Mouse (Mus musculus): ENCODE measurements at regions not wholly inside any gene's neighbourhood (a gene's known extent, or its start where the extent isn't known, plus 50 kb on each side); places are given as distances from the start of the nearest gene placed in this dataset.

- H3K9ac ChIP-seq (ENCODE audit: insufficient read depth, low read depth): no peak overlapping the region
- no peak overlapping the region for H3K4me3 ChIP-seq (replicated peaks in 1 of 3; ENCODE audit: low read depth in 2 of 3, low read length in 2 of 3, poor library complexity in 1 of 3)
- H3K79me2 ChIP-seq (replicated peaks; ENCODE audit: control insufficient read depth, extremely low read depth, insufficient read depth, poor library complexity, severe bottlenecking): no peaks in the 10 kb centered on the region
- TF ChIP-seq MAZ (IDR thresholded peaks at IDR 0.05; ENCODE audit: low read depth, low read length): no peak
- no peak for TF ChIP-seq GABPA (IDR thresholded peaks at IDR 0.05; ENCODE audit: insufficient replicate concordance, low read depth, low read length)
- no peak for TF ChIP-seq USF2 (conservative IDR thresholded peaks at IDR 0.05; ENCODE audit: low read depth, low read length)
- TF ChIP-seq ETS1 (conservative IDR thresholded peaks at IDR 0.05; ENCODE audit: low read depth, low read length): no peak
- TF ChIP-seq POLR2A (IDR thresholded peaks at IDR 0.05; ENCODE audit: low read depth, low read length): no peak
- TF ChIP-seq CHD2 (IDR thresholded peaks at IDR 0.05; ENCODE audit: low read length): no peak
- no peak for TF ChIP-seq EP300 (IDR thresholded peaks at IDR 0.05; ENCODE audit: low read length)
- TF ChIP-seq RAD21 (IDR thresholded peaks at IDR 0.05; ENCODE audit: low read depth, low read length): no peak
- TF ChIP-seq JUND (conservative IDR thresholded peaks at IDR 0.05; ENCODE audit: low read depth, low read length): no peak
- TF ChIP-seq UBTF (IDR thresholded peaks at IDR 0.05; ENCODE audit: low read depth, low read length): no peak
- TF ChIP-seq MAX (IDR thresholded peaks at IDR 0.05; ENCODE audit: low read length): no peak
- no peak for TF ChIP-seq CHD1 (IDR thresholded peaks at IDR 0.05; ENCODE audit: low read depth, low read length)
- no peak for TF ChIP-seq MEF2A (IDR thresholded peaks at IDR 0.05; ENCODE audit: borderline replicate concordance, low read depth, low read length)
- no peak for TF ChIP-seq SIN3A (IDR thresholded peaks at IDR 0.05; ENCODE audit: low read length)
- TF ChIP-seq CTCF (conservative IDR thresholded peaks at IDR 0.05 in 1 of 2, IDR thresholded peaks at IDR 0.05 in 1 of 2; ENCODE audit: low read depth in 2 of 2, low read length in 2 of 2): no peak
- no peak for TF ChIP-seq E2F4 (IDR thresholded peaks at IDR 0.05; ENCODE audit: insufficient replicate concordance, low read depth, low read length)
- no peak for TF ChIP-seq PAX5 (IDR thresholded peaks at IDR 0.05; ENCODE audit: low read length)
- no peak overlapping the region for H3K4me2 ChIP-seq (ENCODE audit: insufficient read depth, low read depth, poor library complexity, severe bottlenecking)
- no peaks in the 10 kb centered on the region for H3K9me3 ChIP-seq (replicated peaks; ENCODE audit: low read length)
- DNase-seq (ENCODE audit: extremely low read depth): no peak
- H3K4me1 ChIP-seq (ENCODE audit: control insufficient read depth in 1 of 2, insufficient read depth in 2 of 2): no peaks in the 10 kb centered on the region; a peak in 1 of 4 replicates
- H3K27ac ChIP-seq (ENCODE audit: insufficient read depth, low read depth): no peak overlapping the region
- peaks cover 42% of the 10 kb centered on the region for H3K27me3 ChIP-seq (replicated peaks)
- H3K36me3 ChIP-seq (replicated peaks in 1 of 2; ENCODE audit: control insufficient read depth in 1 of 2, insufficient read depth in 1 of 2, low read length in 1 of 2): no peaks in the 10 kb centered on the region
- dilution Hi-C loops (cut with MboI; ENCODE audit: extremely low pct_ligation_motif_present, extremely low pct_unique_long_range_greater_than_20kb, low sequenced_read_pairs) (no loop called here), in situ Hi-C loops (cut with MboI; ENCODE audit: low pct_ligation_motif_present, low pct_unique_long_range_greater_than_20kb, low sequenced_read_pairs) (no loop called here)
Observed at GRCm38 (mm10) chr16:95168349-95168748, 89.0 kb upstream of the Kcnj15 start.

DNA sequence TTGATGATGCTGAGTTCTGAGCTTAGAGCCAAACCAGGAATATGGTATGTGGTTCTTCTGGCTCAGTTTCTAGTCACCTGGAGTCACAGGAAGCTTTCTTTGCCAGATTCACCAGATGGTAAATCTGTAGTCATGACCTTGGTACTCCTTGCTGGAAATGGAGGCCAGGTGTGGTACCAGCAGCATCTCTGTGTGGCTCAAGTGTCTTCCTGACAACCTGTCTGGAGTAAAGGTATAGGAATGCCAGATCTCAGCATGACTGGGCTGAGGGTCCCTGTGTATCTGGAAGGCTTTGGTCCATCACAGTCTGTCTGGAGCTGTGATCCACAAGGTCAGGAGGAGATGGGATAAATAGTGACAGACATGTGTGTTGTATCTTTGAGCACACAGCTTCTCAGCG is 88.0 kb upstream of the Kcnj15 start:
- Histone ChIP-seq H3K36me3 (replicated peaks in 1 of 2; ENCODE audit: control insufficient read depth in 1 of 2, insufficient read depth in 1 of 2, low read length in 1 of 2) (no peaks in the 10 kb centered on the region), H3K9me3 (replicated peaks; ENCODE audit: low read length) (peaks cover 3% of the 10 kb centered on the region), H3K27ac (ENCODE audit: insufficient read depth, low read depth) (no peak overlapping the region), H3K27me3 (replicated peaks) (peaks cover 41% of the 10 kb centered on the region), H3K4me1 (ENCODE audit: control insufficient read depth in 1 of 2, insufficient read depth in 2 of 2) (no peaks in the 10 kb centered on the region; a peak in 1 of 4 replicates), H3K9ac (ENCODE audit: insufficient read depth, low read depth) (no peak overlapping the region), H3K4me2 (ENCODE audit: insufficient read depth, low read depth, poor library complexity, severe bottlenecking) (no peak overlapping the region), H3K4me3 (replicated peaks in 1 of 3; ENCODE audit: low read depth in 2 of 3, low read length in 2 of 3, poor library complexity in 1 of 3) (no peak overlapping the region), H3K79me2 (replicated peaks; ENCODE audit: control insufficient read depth, extremely low read depth, insufficient read depth, poor library complexity, severe bottlenecking) (no peaks in the 10 kb centered on the region)
- DNase-seq (ENCODE audit: extremely low read depth): no peak
- TF ChIP-seq MAX (IDR thresholded peaks at IDR 0.05; ENCODE audit: low read length) (no peak), E2F4 (IDR thresholded peaks at IDR 0.05; ENCODE audit: insufficient replicate concordance, low read depth, low read length) (no peak), POLR2A (IDR thresholded peaks at IDR 0.05; ENCODE audit: low read depth, low read length) (no peak)
- in situ Hi-C loops (cut with MboI; ENCODE audit: low pct_ligation_motif_present, low pct_unique_long_range_greater_than_20kb, low sequenced_read_pairs): no loop called here
- dilution Hi-C loops (cut with MboI; ENCODE audit: extremely low pct_ligation_motif_present, extremely low pct_unique_long_range_greater_than_20kb, low sequenced_read_pairs): no loop called here
